Mouse (Mus musculus): ENCODE data around the gene Cstb. TPM values are rescaled to one million over a fixed set of nuclear protein-coding genes. Genes with fewer than 3 reads are reported as not detected.
A peak's percentile ranks its signal among the peaks of the same experiment; 100 is the strongest.

Cstb gene
- polyA plus RNA-seq, 1 experiment from 2014 or later, result 273 TPM

GRCm38 (mm10) chr10:78440812-78441211 is 15.3 kb downstream of the Cstb start:
- no peak for ATAC-seq (ENCODE audit: insufficient number of reproducible peaks, low FRiP score, low TSS enrichment, low read depth)
- WGBS, result 69% methylated on average over 9 of the region's 9 CpGs
- H3K9me3 ChIP-seq (replicated peaks), result no peaks in the 10 kb centered on the region
- no peak overlapping the region for H3K9ac ChIP-seq
- no peak overlapping the region for H3K27ac ChIP-seq (replicated peaks)
- no peaks in the 10 kb centered on the region for H3K27me3 ChIP-seq
- H3K4me2 ChIP-seq (replicated peaks), result no peak overlapping the region
- no peaks in the 10 kb centered on the region for H3K4me1 ChIP-seq
- H3K4me3 ChIP-seq (replicated peaks), result no peak overlapping the region
- peaks cover 17% of the 10 kb centered on the region for H3K36me3 ChIP-seq

- Histone ChIP-seq H3K4me2 (replicated peaks) (no peak overlapping the region), H3K9me3 (replicated peaks) (no peaks in the 10 kb centered on the region), H3K27ac (replicated peaks) (no peak overlapping the region), H3K27me3 (no peaks in the 10 kb centered on the region), H3K36me3 (peaks cover 17% of the 10 kb centered on the region), H3K4me1 (no peaks in the 10 kb centered on the region), H3K9ac (no peak overlapping the region), H3K4me3 (replicated peaks) (no peak overlapping the region)
- ATAC-seq (ENCODE audit: insufficient number of reproducible peaks, low FRiP score, low TSS enrichment, low read depth), result no peak
- 72% methylated on average over 5 of the region's 5 CpGs for WGBS
These were observed 16.1 kb downstream of the Cstb start for GRCm38 (mm10) chr10:78441606-78442005.

- no peak overlapping the region for H3K4me2 ChIP-seq (replicated peaks)
- no peak overlapping the region for H3K9ac ChIP-seq
- H3K9me3 ChIP-seq (replicated peaks), result no peaks in the 10 kb centered on the region
- no peaks in the 10 kb centered on the region for H3K4me1 ChIP-seq
- no peak for ATAC-seq (ENCODE audit: insufficient number of reproducible peaks, low FRiP score, low TSS enrichment, low read depth)
- H3K4me3 ChIP-seq (replicated peaks), result no peak overlapping the region
- H3K27ac ChIP-seq (replicated peaks), result no peak overlapping the region
- WGBS, result 90% methylated on average over 3 of the region's 3 CpGs
- H3K36me3 ChIP-seq, result peaks cover 17% of the 10 kb centered on the region
- no peaks in the 10 kb centered on the region for H3K27me3 ChIP-seq
These were observed 16.8 kb downstream of the Cstb start for GRCm38 (mm10) chr10:78442292-78442691.

- Histone ChIP-seq H3K36me3 (peaks cover 33% of the 10 kb centered on the region), H3K9me3 (replicated peaks) (no peaks in the 10 kb centered on the region)
- WGBS, result 89% methylated on average over 3 of the region's 3 CpGs
These were observed 20.7 kb downstream of the Cstb start for GRCm38 (mm10) chr10:78446195-78446594.

GRCm38 (mm10) chr10:78447396-78447795 is 21.9 kb downstream of the Cstb start:
- no peak overlapping the region for H3K27ac ChIP-seq (replicated peaks)
- H3K36me3 ChIP-seq, result peaks cover 28% of the 10 kb centered on the region
- H3K4me3 ChIP-seq (replicated peaks), result no peak overlapping the region
- no peaks in the 10 kb centered on the region for H3K9me3 ChIP-seq (replicated peaks)
- H3K4me1 ChIP-seq, result no peaks in the 10 kb centered on the region
- H3K9ac ChIP-seq, result no peak overlapping the region
- no peaks in the 10 kb centered on the region for H3K27me3 ChIP-seq
- H3K4me2 ChIP-seq (replicated peaks), result no peak overlapping the region
- 83% methylated on average over 3 of the region's 3 CpGs for WGBS
- ATAC-seq (ENCODE audit: insufficient number of reproducible peaks, low FRiP score, low TSS enrichment, low read depth), result no peak

More at GRCm38 (mm10) chr10:78446195-78446594, 20.7 kb downstream of the Cstb start:
- ATAC-seq (ENCODE audit: insufficient number of reproducible peaks, low FRiP score, low TSS enrichment, low read depth), result no peak
- no peak overlapping the region for H3K4me2 ChIP-seq (replicated peaks)
- H3K4me3 ChIP-seq (replicated peaks), result no peak overlapping the region
- no peaks in the 10 kb centered on the region for H3K4me1 ChIP-seq
- H3K27me3 ChIP-seq, result no peaks in the 10 kb centered on the region
- H3K9ac ChIP-seq, result no peak overlapping the region
- no peak overlapping the region for H3K27ac ChIP-seq (replicated peaks)

- H3K9me3 ChIP-seq (replicated peaks), result no peaks in the 10 kb centered on the region
- no peaks in the 10 kb centered on the region for H3K4me1 ChIP-seq
- H3K36me3 ChIP-seq, result peaks cover 16% of the 10 kb centered on the region; the same call in 1 of the 2 replicates
- no peak for ATAC-seq (ENCODE audit: insufficient number of reproducible peaks, low FRiP score, low TSS enrichment, low read depth)
- H3K4me3 ChIP-seq (replicated peaks), result no peak overlapping the region
- H3K4me2 ChIP-seq (replicated peaks), result no peak overlapping the region
- no peak overlapping the region for H3K9ac ChIP-seq
- H3K27me3 ChIP-seq, result no peaks in the 10 kb centered on the region
- WGBS, result 90% methylated on average over 5 of the region's 5 CpGs
- no peak overlapping the region for H3K27ac ChIP-seq (replicated peaks)
These were observed 25.3 kb downstream of the Cstb start for GRCm38 (mm10) chr10:78450761-78451160.

GRCm38 (mm10) chr10:78452641-78453040 is 27.2 kb downstream of the Cstb start:
- no peak overlapping the region for H3K4me2 ChIP-seq (replicated peaks)
- no peak for ATAC-seq (ENCODE audit: insufficient number of reproducible peaks, low FRiP score, low TSS enrichment, low read depth)
- no peak overlapping the region for H3K4me3 ChIP-seq (replicated peaks)
- peaks cover 3% of the 10 kb centered on the region for H3K4me1 ChIP-seq
- WGBS, result 64% methylated on average over 4 of the region's 4 CpGs
- no peak overlapping the region for H3K27ac ChIP-seq (replicated peaks)
- H3K36me3 ChIP-seq, result peaks cover 16% of the 10 kb centered on the region; the same call in 1 of the 2 replicates
- no peaks in the 10 kb centered on the region for H3K27me3 ChIP-seq
- H3K9ac ChIP-seq, result no peak overlapping the region
- H3K9me3 ChIP-seq (replicated peaks), result no peaks in the 10 kb centered on the region

- Histone ChIP-seq H3K4me3 (replicated peaks) (no peak overlapping the region), H3K4me1 (peaks cover 19% of the 10 kb centered on the region), H3K9me3 (replicated peaks) (no peaks in the 10 kb centered on the region), H3K9ac (no peak overlapping the region), H3K4me2 (replicated peaks) (no peak overlapping the region), H3K27ac (replicated peaks) (no peak overlapping the region), H3K27me3 (no peaks in the 10 kb centered on the region), H3K36me3 (no peaks in the 10 kb centered on the region)
- no peak for ATAC-seq (ENCODE audit: insufficient number of reproducible peaks, low FRiP score, low TSS enrichment, low read depth)
- WGBS, result 54% methylated on average over 13 of the region's 13 CpGs
These were observed 31.2 kb downstream of the Cstb start for GRCm38 (mm10) chr10:78456696-78457095.

- Histone ChIP-seq H3K4me3 (replicated peaks) (no peak overlapping the region), H3K27me3 (no peaks in the 10 kb centered on the region), H3K36me3 (no peaks in the 10 kb centered on the region), H3K4me2 (replicated peaks) (peak overlapping the region; percentile 24), H3K4me1 (peaks cover 19% of the 10 kb centered on the region), H3K9ac (no peak overlapping the region), H3K9me3 (replicated peaks) (no peaks in the 10 kb centered on the region), H3K27ac (replicated peaks) (peak overlapping the region; percentile 51; the same call in 1 of the 2 replicates)
- ATAC-seq (ENCODE audit: insufficient number of reproducible peaks, low FRiP score, low TSS enrichment, low read depth), result no peak
- 32% methylated on average over 10 of the region's 10 CpGs for WGBS
These were observed 32.3 kb downstream of the Cstb start for GRCm38 (mm10) chr10:78457495-78458347.

GRCm38 (mm10) chr10:78458348-78459111 is 33.1 kb downstream of the Cstb start:
- Histone ChIP-seq H3K36me3 (no peaks in the 10 kb centered on the region), H3K4me2 (replicated peaks) (no peak overlapping the region), H3K4me3 (replicated peaks) (no peak overlapping the region), H3K4me1 (peaks cover 26% of the 10 kb centered on the region), H3K27me3 (no peaks in the 10 kb centered on the region), H3K9me3 (replicated peaks) (no peaks in the 10 kb centered on the region), H3K9ac (no peak overlapping the region), H3K27ac (replicated peaks) (peak overlapping the region; percentile 51; the same call in 1 of the 2 replicates)
- ATAC-seq (ENCODE audit: insufficient number of reproducible peaks, low FRiP score, low TSS enrichment, low read depth), result no peak
- 71% methylated on average over 5 of the region's 5 CpGs for WGBS

GRCm38 (mm10) chr10:78460463-78460862 is 35.0 kb downstream of the Cstb start:
- Histone ChIP-seq H3K4me2 (replicated peaks) (no peak overlapping the region), H3K9me3 (replicated peaks) (no peaks in the 10 kb centered on the region), H3K27ac (replicated peaks) (no peak overlapping the region), H3K36me3 (no peaks in the 10 kb centered on the region), H3K9ac (no peak overlapping the region), H3K27me3 (no peaks in the 10 kb centered on the region), H3K4me1 (peaks cover 41% of the 10 kb centered on the region), H3K4me3 (replicated peaks) (no peak overlapping the region)
- no peak for ATAC-seq (ENCODE audit: insufficient number of reproducible peaks, low FRiP score, low TSS enrichment, low read depth)
- 15% methylated on average over 5 of the region's 5 CpGs for WGBS

Data from embryonic facial prominence, embryonic 15.5 days (tissue).